Mouse (Mus musculus) MEL (cell line): ENCODE data around the gene Tex2.

ENCODE experiments used
- GATA1 ChIP-seq: IDR thresholded peaks from 2 replicates; pipeline ENCODE4 v1.6.1; 2011; ENCODE audit warnings: low read depth, low read length, improper control_type of control experiment
- JUND ChIP-seq: IDR thresholded peaks from 2 replicates; pipeline ENCODE4 v1.6.1; 2011; ENCODE audit warnings: low read depth, mild to moderate bottlenecking, improper control_type of control experiment, low read length
- RAD21 ChIP-seq: IDR thresholded peaks from 2 replicates; pipeline ENCODE4 v1.6.1; 2011; ENCODE audit warnings: mild to moderate bottlenecking, low read depth, low read length, improper control_type of control experiment

GRCm38 (mm10) chr11:106557398-106557797, 55.8 kb downstream of the Tex2 start:
- TF ChIP-seq JUND (no peak), RAD21 (no peak), GATA1 (no peak)
